Mouse (Mus musculus) kidney, adult 18-20 months (tissue): ENCODE data around the gene Has3.

Experiments used
- DNase-seq: peaks from one replicate; pipeline ENCODE4 v3.0.0; 2021

Has3 gene

GRCm38 (mm10) chr8:106933506-106934143 lies 63.6 kb downstream of the Has3 start:
- DNase-seq = no peak
